Mouse (Mus musculus) naive thymus-derived CD4-positive, alpha-beta T cell, adult 2 months (primary cell): ENCODE data around the gene Dct.

ENCODE experiments used
- DNase-seq: peaks from one replicate; pipeline ENCODE4 v3.0.0-alpha.2; 2011; ENCODE audit warnings: low read depth

Dct gene

GRCm38 (mm10) chr14:118051975-118052630 lies at the start of gene Dct:
Gene Dct, minus strand, starts transcription at chr14:118052244.
- DNase-seq = no peak

- no peak for DNase-seq
Measured at GRCm38 (mm10) chr14:118101227-118101990, 49.4 kb upstream of the Dct start.

GRCm38 (mm10) chr14:118098265-118098664 lies 46.2 kb upstream of the Dct start:
- DNase-seq = no peak

- peak; percentile 71 for DNase-seq
Measured at GRCm38 (mm10) chr14:118089806-118090392, 37.9 kb upstream of the Dct start.

GRCm38 (mm10) chr14:118089215-118089805 lies 37.3 kb upstream of the Dct start:
- DNase-seq = peak; percentile 94

- DNase-seq = no peak
Measured at GRCm38 (mm10) chr14:118088437-118089207, 36.6 kb upstream of the Dct start.

- DNase-seq = no peak
Measured at GRCm38 (mm10) chr14:118086271-118087035, 34.4 kb upstream of the Dct start.

- DNase-seq = no peak
Measured at GRCm38 (mm10) chr14:118083851-118084250, 31.8 kb upstream of the Dct start.

GRCm38 (mm10) chr14:118080606-118081005 lies 28.6 kb upstream of the Dct start:
- no peak for DNase-seq

GRCm38 (mm10) chr14:118070100-118070499 lies 18.1 kb upstream of the Dct start:
- no peak for DNase-seq

- no peak for DNase-seq
Measured at GRCm38 (mm10) chr14:118069439-118070079, 17.5 kb upstream of the Dct start.

GRCm38 (mm10) chr14:118061766-118062432 lies 9.9 kb upstream of the Dct start:
- no peak for DNase-seq

GRCm38 (mm10) chr14:118058581-118058886 lies 6.5 kb upstream of the Dct start:
- DNase-seq = no peak

GRCm38 (mm10) chr14:118057696-118058580 lies 5.9 kb upstream of the Dct start:
- DNase-seq = no peak

GRCm38 (mm10) chr14:118052770-118053169 lies 726 bp upstream of the Dct start:
- no peak for DNase-seq

- DNase-seq = no peak
Measured at GRCm38 (mm10) chr14:118051396-118051795, 648 bp downstream of the Dct start.

- DNase-seq = no peak
Measured at GRCm38 (mm10) chr14:118050990-118051389, 1.1 kb downstream of the Dct start.

- no peak for DNase-seq
Measured at GRCm38 (mm10) chr14:118050431-118050830, 1.6 kb downstream of the Dct start.

- DNase-seq = no peak
Measured at GRCm38 (mm10) chr14:118049648-118050238, 2.3 kb downstream of the Dct start.
